Mouse (Mus musculus) urinary bladder, postnatal 4 days (tissue): Measurements from ENCODE around the gene Mtnr1b.
"Not testable (repeated sequence)": the region's sequence is repeated elsewhere in the genome, so short reads cannot be mapped to it uniquely, and the experiment has no call there.

ENCODE experiments used
- DNase-seq, 2 experiments: peaks; one replicate each; pipeline ENCODE4 v3.0.0; 2021 to 2022; ENCODE audit warnings: low spot score in 2 of 2

The Mtnr1b gene

GRCm38 (mm10) chr9:15874506-15875160 is at the start of gene Mtnr1b:
TSS of gene Mtnr1b (minus strand) at chr9:15874556.
- DNase-seq: no peak

GRCm38 (mm10) chr9:15920271-15920670 is 45.9 kb upstream of the Mtnr1b start:
- DNase-seq: no peak

DNA sequence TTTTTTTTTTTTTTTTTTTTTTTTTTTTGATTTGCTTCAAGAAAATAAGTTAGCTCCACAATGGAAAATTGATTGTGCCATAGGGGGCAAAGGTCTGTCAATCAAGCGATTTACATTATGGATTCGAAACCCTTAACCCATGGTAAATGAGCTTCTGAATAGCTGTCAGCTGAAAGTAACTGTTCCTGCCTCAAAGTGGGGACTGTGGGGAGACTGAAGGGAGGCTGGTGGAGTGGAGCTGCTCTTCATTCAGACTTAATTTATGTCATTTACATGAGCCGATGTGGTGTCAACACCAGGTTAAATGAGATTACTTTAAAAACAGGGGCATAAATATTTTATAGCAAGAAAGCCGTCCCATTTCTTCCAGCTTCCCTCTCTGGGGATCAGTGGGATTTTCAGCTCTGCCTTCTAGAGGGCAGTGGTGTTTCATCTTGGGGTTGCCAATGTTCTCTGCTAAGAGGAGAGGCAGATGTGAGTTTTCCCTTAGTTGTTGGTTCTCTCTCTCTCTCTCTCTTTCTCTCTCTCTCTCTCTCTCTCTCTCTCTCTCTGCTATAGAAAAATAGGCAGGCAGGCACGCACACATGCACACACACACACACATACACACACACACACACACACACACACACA is 45.1 kb upstream of the Mtnr1b start:
- no peak for DNase-seq

DNA sequence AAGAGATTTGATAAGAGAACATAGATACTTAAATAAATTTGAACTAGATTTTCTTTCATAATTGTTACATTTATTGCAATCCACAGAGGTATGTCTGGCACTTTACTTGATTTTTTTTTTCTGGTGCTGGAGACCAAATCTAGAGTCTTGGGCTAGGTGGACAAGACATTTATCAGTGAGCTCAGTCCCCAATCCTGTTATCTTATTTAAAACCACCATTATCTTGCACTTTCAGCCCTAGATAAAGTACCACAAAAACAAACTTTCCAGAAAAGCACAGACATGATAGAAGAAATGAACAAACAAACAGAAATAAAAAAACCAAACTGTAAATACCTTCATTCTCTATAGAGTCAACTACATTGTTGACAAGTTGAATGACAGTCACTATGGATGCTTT is 42.2 kb upstream of the Mtnr1b start:
- DNase-seq: no peak

DNA sequence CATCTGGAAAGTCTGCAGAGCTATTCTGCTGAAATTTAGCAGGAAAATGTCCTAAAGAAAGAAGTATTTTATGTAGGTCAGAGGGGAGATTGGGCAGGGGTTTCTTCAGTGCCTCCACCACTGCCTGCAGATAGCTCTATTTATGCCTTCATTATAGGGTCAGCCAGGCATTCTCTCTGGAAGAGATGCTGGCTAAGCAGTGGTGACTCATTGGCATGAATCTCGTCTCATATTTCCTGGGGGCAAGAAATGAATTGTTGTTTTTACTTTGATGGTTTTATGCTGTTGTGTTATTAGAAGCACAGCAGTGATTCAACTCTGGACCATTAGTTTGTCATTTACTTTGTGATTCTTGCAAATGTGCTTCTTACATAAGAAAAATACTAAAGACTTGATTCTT is 38.4 kb upstream of the Mtnr1b start:
- no peak for DNase-seq

- no peak for DNase-seq
Measured at GRCm38 (mm10) chr9:15909397-15910113, 35.2 kb upstream of the Mtnr1b start.

GRCm38 (mm10) chr9:15903948-15904750 is 29.8 kb upstream of the Mtnr1b start:
- no peak for DNase-seq

GRCm38 (mm10) chr9:15898112-15898511 is 23.8 kb upstream of the Mtnr1b start:
- no peak for DNase-seq

DNA sequence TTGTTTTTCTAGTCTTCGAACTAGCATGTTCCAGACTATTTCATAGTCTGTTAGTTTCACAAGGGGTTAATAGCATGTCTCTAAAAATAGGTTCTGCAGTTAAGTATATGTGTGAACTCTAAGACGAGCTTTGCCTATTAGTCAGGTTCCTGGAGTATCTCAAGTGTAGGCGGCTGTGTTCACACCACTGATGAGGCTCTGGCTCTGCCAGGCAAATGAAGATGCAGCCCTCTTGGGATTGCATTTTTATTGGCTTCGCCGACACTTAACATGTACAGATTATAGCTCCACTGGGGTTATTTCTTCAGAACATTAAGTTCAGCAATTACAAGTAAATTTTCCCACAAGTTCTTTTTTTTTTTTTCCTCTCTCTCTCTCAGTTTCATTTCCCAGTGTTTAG is 12.4 kb upstream of the Mtnr1b start:
- DNase-seq: no peak

DNA sequence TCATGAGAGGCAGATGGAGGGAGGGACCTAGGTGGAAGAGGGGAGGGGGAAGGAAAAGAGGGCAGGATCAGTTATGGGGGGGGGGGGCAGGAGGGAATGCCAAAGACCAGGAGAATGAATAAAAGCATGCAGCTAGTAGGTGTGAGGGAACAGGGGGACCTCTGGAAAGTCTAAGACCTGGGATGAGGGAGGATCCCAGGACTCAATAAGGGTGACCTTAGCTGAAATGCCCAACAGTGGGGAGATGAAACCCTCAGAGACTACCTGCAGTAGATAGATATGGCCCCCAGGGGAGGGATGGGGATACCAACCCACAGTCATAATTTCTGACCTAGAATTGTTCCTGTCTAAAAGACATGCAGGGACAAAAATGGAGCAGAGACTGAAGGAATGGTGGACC is 6.4 kb upstream of the Mtnr1b start:
- DNase-seq: no peak

DNA sequence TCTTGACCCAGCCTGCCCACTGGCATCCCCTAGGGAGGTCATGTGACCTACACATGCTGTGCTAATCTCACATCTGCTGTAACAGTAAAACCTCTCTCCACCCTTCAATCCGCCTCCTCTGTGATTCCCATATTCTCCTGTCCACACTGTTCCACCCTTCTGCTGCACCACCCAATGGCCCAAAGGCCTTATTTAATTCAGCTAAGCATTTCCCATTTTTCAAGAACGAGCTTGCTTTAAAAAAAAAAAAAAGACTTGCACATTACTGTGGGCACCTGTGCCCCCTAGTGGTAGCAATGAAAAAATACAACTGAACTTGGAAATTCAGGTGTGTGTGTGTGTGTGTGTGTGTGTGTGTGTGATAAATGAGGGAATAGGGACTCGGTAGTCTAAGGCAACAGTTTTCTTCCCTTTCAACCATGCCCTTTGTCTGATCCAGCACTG is 5.8 kb upstream of the Mtnr1b start:
- no peak for DNase-seq

GRCm38 (mm10) chr9:15870013-15870412 is 4.3 kb downstream of the Mtnr1b start:
- DNase-seq: peak in 1 of 2 experiments; percentile 35

- DNase-seq: no peak
Measured at GRCm38 (mm10) chr9:15869456-15869855, 4.9 kb downstream of the Mtnr1b start.

GRCm38 (mm10) chr9:15866280-15867072 is 7.9 kb downstream of the Mtnr1b start:
- peak in 1 of 2 experiments; percentile 41 for DNase-seq

DNA sequence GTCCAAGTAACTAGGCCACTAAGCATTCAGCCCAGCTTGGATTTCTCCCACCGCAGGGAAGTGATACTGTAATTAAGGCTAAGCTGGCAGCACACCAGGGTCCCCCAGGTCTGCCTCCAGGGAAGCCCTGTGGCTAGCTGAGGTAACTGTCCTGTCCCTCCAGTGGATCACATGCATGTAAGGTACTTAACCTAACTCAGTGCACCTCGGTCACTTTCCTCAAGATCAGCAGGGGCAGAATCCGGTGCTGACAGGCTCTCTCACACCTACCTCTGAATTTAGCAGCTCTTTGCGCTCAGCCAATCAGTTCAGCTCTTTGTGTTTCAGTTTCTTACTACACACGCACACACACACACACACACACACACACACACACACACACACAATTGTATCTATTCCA is 13.0 kb downstream of the Mtnr1b start:
- no peak for DNase-seq

- DNase-seq: no peak
Measured at GRCm38 (mm10) chr9:15850749-15851148, 23.6 kb downstream of the Mtnr1b start.

GRCm38 (mm10) chr9:15845390-15845789 is 29.0 kb downstream of the Mtnr1b start:
- no peak for DNase-seq

- not testable (repeated sequence) for DNase-seq
Measured at GRCm38 (mm10) chr9:15844936-15845335, 29.4 kb downstream of the Mtnr1b start.

GRCm38 (mm10) chr9:15813002-15813911 is 61.1 kb downstream of the Mtnr1b start:
- no peak for DNase-seq

DNA sequence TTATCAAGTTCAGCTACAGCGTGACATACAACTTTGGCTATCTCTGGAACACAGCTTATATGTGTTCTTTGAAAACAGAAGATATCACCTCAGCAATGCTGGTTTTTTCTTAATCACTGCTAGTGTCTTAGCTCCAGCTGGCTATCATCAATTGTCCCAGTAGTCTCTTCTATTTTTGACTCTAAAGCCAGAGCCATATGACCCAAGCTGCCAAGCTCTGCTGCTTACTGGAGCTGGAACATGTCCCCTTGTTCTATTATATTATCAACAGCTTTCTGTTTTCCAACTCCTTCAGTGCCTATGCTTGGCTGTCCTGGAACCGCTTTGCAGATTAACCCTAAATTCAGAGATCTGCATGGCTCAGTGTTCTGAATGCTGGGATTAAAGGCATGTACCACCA is 70.1 kb downstream of the Mtnr1b start:
- DNase-seq: no peak
